Mouse (Mus musculus): ENCODE data around the gene Rab25.

DNA sequence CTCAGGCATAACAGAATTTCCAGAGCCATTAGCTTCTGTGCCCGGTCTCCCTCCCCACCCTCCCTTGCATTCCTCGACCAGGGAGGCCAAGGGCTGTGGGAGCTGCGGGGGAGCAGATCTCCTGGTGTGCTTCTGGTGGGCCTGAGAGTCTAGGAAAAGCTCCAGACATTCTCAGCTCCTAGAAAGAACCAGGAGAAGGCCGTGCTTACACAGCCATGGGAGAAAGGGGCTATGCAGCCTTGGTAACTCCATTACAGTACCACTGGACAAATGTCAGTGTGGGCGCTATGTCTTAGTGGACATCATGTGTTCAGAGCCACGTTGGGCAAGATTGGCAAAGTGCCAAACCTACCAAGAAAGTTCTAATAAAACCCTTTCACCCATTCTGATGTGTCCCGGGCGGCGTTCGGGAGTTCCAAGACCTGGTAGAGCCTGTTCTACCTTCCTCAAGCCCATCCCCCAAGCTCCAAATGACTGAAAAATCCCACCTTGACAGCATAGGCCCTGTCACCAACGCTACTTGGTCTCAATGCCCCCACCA, 46.0 kb downstream of the Rab25 start:
- TF ChIP-seq CTCF (IDR thresholded peaks at IDR 0.05; ENCODE audit: control insufficient read depth, insufficient read depth, insufficient replicate concordance, low read depth, low read length) = no peak
- TF ChIP-seq POLR2A (IDR thresholded peaks at IDR 0.05; ENCODE audit: control insufficient read depth, low read depth, low read length) = no peak

Measured in testis, adult 2 months (tissue).